Mouse (Mus musculus) G1E (cell line): ENCODE results near the gene P2ry6. TPM values are rescaled to one million over a fixed set of nuclear protein-coding genes. Genes with fewer than 3 reads are reported as not detected.

Experiments
- ATAC-seq: 2 replicates; pipeline ENCODE4 v1.8.0; 2016; ENCODE audit warnings: mild to moderate bottlenecking; ENCODE audit not compliant: insufficient number of reproducible peaks, poor library complexity, low FRiP score, severe bottlenecking; ENCODE audit errors: extremely low read depth
- DNase-seq: peaks from one replicate; pipeline ENCODE4 v3.0.0; 2012; ENCODE audit warnings: low spot score
- H3K27me3 ChIP-seq: 2 replicates; pipeline ENCODE4 v1.6.1; 2012; ENCODE audit warnings: mild to moderate bottlenecking, low read length, inconsistent platforms; ENCODE audit not compliant: insufficient read depth
- H3K36me3 ChIP-seq: replicated peaks from 2 replicates; pipeline ENCODE3; 2012; ENCODE audit warnings: mild to moderate bottlenecking, inconsistent platforms
- H3K4me1 ChIP-seq: 2 replicates; pipeline ENCODE4 v1.6.1; 2012; ENCODE audit warnings: low read depth, low read length, inconsistent platforms, mixed read lengths; ENCODE audit not compliant: insufficient read depth
- H3K4me3 ChIP-seq: 2 replicates; pipeline ENCODE4 v1.5.1; 2012; ENCODE audit warnings: low read depth, mild to moderate bottlenecking, inconsistent platforms, low read length, moderate library complexity, mixed read lengths
- H3K9me3 ChIP-seq: replicated peaks from 2 replicates; pipeline ENCODE4 v1.6.1; 2012; ENCODE audit warnings: inconsistent platforms
- CTCF ChIP-seq: IDR thresholded peaks from 2 replicates; pipeline ENCODE4 v1.5.1; 2012; ENCODE audit warnings: low read depth, low read length, inconsistent platforms, mixed read lengths
- GATA1 ChIP-seq: IDR thresholded peaks from 2 replicates; pipeline ENCODE4 v1.6.1; 2012; ENCODE audit warnings: borderline replicate concordance, low read length, inconsistent platforms, mixed read lengths
- GATA2 ChIP-seq: IDR thresholded peaks from 2 replicates; pipeline ENCODE4 v1.6.1; 2012; ENCODE audit warnings: low read depth, low read length, inconsistent platforms, borderline replicate concordance
- POLR2AphosphoS5 ChIP-seq: IDR thresholded peaks from 2 replicates; pipeline ENCODE4 v1.6.1; 2012; ENCODE audit warnings: low read depth, low read length, inconsistent platforms; ENCODE audit not compliant: insufficient replicate concordance
- TAL1 ChIP-seq: conservative IDR thresholded peaks from 2 replicates; pipeline ENCODE4 v1.6.1; 2012; ENCODE audit warnings: low read depth, low read length, inconsistent platforms, mixed read lengths
- polyA plus RNA-seq: library from polyadenylated mRNA; stranded (reverse); fragments of >175 nt; gene quantifications from 2 replicates; pipeline ENCODE4 v1.2.3, GENCODE M21; 2012
- total RNA-seq, 2 experiments: library from RNA; stranded (forward) in 1 of 2; stranded (reverse) in 1 of 2; fragments of 200-1000 nt in 1 of 2; fragments of >200 nt in 1 of 2; fragmentation: Nextera tagmentation in 1 of 2; gene quantifications; 2 replicates each; pipeline ENCODE4 v1.2.3; 2014 to 2017

The P2ry6 gene
- total and polyA plus RNA-seq, 3 experiments, result 0.02 to 0.27 TPM; not detected in 1

DNA sequence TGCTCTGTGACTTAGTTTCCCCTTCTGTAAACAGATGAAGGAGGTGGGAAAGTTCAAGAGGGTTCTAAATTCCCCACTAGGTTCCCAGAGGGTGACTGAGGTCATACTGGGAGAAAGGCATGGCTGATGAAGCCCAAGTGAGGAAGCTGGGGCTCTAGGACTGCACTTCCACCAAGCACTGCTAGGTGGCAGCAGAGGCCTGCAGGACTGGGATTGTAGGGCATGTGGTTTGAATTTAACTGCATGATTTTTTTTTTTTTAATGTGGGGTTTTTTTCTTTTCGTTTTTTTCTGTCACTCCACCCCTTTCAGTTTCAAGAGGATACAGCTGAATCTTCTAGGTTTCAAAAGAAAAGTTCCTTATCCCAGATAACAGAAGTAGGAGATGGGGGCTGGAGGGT lies 67.2 kb downstream of the P2ry6 start:
- Histone ChIP-seq H3K4me3 (no peak overlapping the region), H3K9me3 (no peaks in the 10 kb centered on the region), H3K36me3 (no peaks in the 10 kb centered on the region), H3K27me3 (peaks cover 16% of the 10 kb centered on the region), H3K4me1 (no peaks in the 10 kb centered on the region)
- no peak for ATAC-seq
- TF ChIP-seq CTCF (peak; percentile 97), TAL1 (no peak)
- peak; percentile 64 for DNase-seq

DNA sequence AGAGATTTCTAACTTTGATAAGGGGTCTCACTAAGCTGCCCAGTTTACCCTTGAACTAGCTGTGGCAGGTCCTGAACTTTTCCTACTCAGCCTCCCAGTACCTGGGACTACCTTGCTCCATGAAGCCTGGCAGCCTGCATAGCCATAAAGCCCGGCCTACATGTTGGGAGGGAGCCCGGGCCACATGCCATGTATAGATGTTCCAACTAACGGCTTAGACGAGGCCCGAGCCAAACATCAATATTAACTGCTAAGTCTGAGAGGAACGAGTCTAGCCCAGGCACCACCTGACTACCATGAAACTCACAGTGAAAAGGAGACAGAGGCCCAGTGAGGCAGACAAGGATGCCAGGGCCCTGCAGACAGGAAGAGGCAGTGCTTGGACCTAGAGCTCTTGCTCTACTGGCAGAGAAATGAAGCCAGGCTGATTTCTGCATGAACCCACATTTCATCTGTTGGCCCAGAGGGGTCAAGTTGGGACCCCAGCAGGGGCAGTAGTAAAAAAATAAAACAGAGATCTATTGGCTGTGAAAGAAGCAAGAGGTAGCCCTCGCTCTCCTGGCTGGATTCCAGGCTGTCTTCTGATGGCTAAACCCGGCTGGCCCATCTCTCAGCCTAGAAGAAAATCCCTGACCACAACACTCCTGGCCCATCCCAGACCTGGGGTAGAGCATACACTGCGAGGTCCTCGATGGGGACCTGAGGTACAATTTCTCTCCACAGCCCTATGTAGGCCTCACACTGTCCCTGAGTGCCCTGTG lies 68.2 kb downstream of the P2ry6 start:
- TF ChIP-seq GATA1, result no peak
- no peak for TF ChIP-seq CTCF
- no peak for TF ChIP-seq TAL1
- TF ChIP-seq GATA2, result no peak
- no peak for TF ChIP-seq POLR2AphosphoS5
- no peak overlapping the region for H3K4me3 ChIP-seq
- no peaks in the 10 kb centered on the region for H3K36me3 ChIP-seq
- ATAC-seq, result no peak
- peaks cover 15% of the 10 kb centered on the region for H3K27me3 ChIP-seq
- H3K9me3 ChIP-seq, result no peaks in the 10 kb centered on the region
- no peaks in the 10 kb centered on the region for H3K4me1 ChIP-seq
- no peak for DNase-seq

DNA sequence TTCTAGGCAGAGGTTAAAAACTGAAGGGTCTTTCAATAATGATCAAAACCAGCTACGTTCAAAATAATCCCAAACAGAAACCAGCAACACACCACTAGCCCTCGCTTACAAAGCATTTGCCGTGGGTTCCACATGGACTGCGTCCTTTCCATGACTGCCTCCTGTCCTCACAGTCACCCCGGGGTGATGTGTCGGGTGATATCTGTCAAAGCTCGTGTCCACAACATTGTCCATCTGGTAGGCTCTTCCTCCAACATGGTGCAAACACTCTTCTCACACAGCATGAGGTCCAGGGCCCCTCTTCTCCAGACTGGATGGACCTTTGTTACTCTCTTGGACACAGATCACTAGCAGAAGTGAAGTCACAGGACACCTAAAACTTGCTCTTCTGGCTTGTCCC lies 69.4 kb downstream of the P2ry6 start:
- Histone ChIP-seq H3K9me3 (no peaks in the 10 kb centered on the region), H3K4me1 (no peaks in the 10 kb centered on the region), H3K36me3 (no peaks in the 10 kb centered on the region), H3K4me3 (no peak overlapping the region), H3K27me3 (peaks cover 13% of the 10 kb centered on the region)
- TF ChIP-seq CTCF (no peak), POLR2AphosphoS5 (no peak), TAL1 (no peak), GATA2 (no peak), GATA1 (no peak)
- ATAC-seq (no peak), DNase-seq (no peak)

DNA sequence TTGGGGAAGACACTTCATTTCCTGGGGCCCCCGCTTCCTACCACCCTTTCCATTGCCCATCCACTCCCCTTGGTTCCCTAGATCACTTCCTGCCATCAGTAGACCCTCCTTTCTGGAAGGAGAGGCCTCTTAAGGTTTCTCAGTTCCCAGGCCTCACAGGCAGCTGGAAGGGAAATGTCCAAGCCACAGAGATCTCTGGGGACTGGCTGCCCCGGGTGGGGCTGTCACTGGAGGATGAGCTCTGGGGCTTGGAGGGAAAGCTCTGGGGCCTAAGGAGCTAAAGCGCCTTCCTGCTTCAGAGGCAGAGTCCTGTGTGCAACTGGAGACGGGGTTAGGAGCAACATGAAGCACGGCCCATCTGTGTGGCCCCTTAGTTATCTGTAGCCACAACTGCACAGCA lies 69.8 kb downstream of the P2ry6 start:
- Histone ChIP-seq H3K27me3 (peaks cover 13% of the 10 kb centered on the region), H3K36me3 (no peaks in the 10 kb centered on the region), H3K4me1 (no peaks in the 10 kb centered on the region), H3K4me3 (no peak overlapping the region), H3K9me3 (no peaks in the 10 kb centered on the region)
- TF ChIP-seq TAL1, result no peak
- no peak for TF ChIP-seq CTCF
- no peak for TF ChIP-seq GATA1
- no peak for TF ChIP-seq POLR2AphosphoS5
- TF ChIP-seq GATA2, result no peak
- ATAC-seq (no peak), DNase-seq (no peak)

DNA sequence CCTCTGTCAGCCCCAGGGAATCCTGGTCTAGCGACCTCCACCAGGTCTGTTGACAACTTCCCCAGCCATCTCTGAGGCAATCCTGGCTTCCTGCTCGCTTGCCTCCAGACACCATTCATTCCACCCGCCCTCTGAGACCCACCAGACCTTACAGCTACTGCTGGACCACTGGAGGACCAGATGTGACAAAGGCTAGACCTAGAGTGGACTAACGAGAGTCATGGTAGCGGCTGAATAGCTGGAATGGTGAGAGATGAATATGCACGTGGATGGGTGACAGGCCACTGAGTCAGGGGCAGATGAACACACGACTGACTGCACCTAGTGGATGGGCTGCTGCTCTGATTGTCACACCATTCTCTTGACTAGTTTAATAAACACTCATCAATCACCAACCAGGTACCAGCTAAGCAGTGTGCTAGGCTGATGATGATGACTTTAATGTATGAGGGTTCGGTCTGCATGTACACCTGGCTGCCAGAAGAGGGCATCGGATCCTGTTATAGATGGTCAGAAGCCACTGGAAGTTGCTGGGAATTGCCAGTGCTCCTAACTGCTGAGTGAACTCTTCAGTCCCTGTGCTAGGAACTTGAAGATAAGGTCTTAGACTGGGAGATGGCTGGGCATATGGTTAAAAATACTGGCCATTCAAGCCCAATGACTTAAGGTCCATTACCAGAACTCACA lies 71.9 kb downstream of the P2ry6 start:
- H3K4me1 ChIP-seq, result no peaks in the 10 kb centered on the region
- DNase-seq (no peak), ATAC-seq (no peak)
- peaks cover 13% of the 10 kb centered on the region; the same call in 1 of the 2 replicates for H3K27me3 ChIP-seq
- no peak overlapping the region for H3K4me3 ChIP-seq
- no peaks in the 10 kb centered on the region for H3K9me3 ChIP-seq
- H3K36me3 ChIP-seq, result no peaks in the 10 kb centered on the region
- TF ChIP-seq POLR2AphosphoS5 (no peak), TAL1 (no peak), GATA1 (no peak), CTCF (no peak), GATA2 (no peak)

DNA sequence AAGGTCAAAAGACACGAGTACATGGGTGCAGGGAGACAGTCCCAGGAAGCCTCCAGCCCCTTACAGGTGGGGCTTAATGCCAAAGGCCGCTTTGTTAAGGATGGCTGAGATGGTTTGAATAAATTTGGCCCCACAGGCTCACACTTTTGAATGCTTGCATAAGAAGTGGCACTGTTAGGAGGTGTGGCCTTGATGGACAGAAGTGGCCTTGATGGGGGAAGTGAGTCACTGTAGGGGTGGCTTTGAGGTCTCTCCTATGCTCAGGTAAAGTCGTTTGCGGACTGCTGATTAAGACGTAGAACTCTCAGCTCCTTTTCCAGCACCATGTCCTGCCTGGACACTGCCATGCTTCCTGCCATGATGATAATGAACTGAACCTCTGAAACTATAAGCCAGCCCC lies 76.6 kb downstream of the P2ry6 start:
- Histone ChIP-seq H3K4me3 (no peak overlapping the region), H3K36me3 (no peaks in the 10 kb centered on the region), H3K9me3 (no peaks in the 10 kb centered on the region), H3K4me1 (no peaks in the 10 kb centered on the region; the same call in 1 of the 2 replicates), H3K27me3 (peaks cover 16% of the 10 kb centered on the region)
- no peak for ATAC-seq
- no peak for TF ChIP-seq TAL1
- no peak for TF ChIP-seq CTCF
- no peak for TF ChIP-seq GATA1
- TF ChIP-seq GATA2, result no peak
- no peak for TF ChIP-seq POLR2AphosphoS5
- no peak for DNase-seq
